Mouse (Mus musculus): Measurements from ENCODE around the gene Cacna1g.

DNA sequence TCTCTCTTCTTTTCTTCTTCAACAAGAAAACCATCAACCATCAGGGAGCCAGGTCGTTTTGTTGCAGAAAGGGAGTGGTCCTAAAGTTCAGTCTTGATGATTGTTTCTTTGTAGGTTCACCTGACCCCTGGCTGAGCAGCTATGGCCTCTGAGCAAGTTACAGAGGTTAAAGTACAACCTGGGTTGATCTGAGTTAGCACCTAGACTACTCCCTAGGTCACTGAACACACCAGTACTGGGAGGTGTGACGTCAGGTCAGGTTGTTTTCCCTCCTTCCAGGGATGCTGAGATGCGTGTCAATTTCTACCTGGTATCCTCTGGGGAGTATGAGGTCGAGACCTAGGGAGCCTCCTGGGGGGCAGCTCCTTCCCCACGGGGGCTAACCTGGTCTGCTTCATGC lies 48.8 kb downstream of the Cacna1g start:
- no peak for TF ChIP-seq CTCF (IDR thresholded peaks at IDR 0.05; ENCODE audit: low read depth)
- no peak for TF ChIP-seq EP300 (IDR thresholded peaks at IDR 0.05; ENCODE audit: low read depth)
